In the genomic region with DNA sequence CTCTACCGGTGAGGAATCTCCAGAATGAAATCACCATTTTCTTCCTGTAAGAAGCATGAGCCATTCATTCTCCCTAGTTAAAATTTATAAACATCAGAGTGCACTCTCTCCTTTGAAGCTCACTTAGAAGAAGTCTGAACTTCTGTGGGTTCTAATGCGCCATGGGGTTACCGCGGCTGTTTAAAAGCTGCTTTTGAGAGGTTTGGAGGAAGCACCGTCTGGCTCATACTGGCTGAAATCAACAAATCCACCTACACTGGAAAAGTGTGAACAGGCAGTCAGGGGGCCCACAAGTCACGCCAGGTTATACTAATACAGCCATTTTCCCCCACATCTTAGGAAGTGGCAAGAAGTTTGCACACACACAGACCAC, we compare ENCODE assay signal across 19 mouse cellular contexts. TPM values are rescaled to one million over a fixed set of nuclear protein-coding genes. Genes with fewer than 3 reads are reported as not detected.
DNase-seq lines count a peak whose midpoint lies in the region; ATAC-seq lines count a peak whose summit lies in the region.
"Had no signal": no experiment of that assay in that cellular context is flagged by ENCODE, and none has a peak within 500 bp of the region (broad histone marks: within the 10 kb centered on the region; RNA-seq: fewer than 3 reads in every experiment).

No protein-coding gene starts in this region.

- no peak for DNase-seq in heart, adult 8-10 months (ENCODE audit: low spot score)
- no peak for DNase-seq in limb, embryonic 10.5 days (ENCODE audit: low spot score)
- peak; percentile 55 for DNase-seq in T-cell, adult 2 months (ENCODE audit: low spot score)
- DNase-seq in ovary, postnatal 10 days (ENCODE audit: low spot score), result no peak
- DNase-seq: adrenal gland, postnatal 14 days; kidney, adult 8-10 months; kidney, postnatal 4 days; layer of hippocampus, postnatal 36 days; liver, postnatal 0 days; lung, postnatal 4 days; right cerebral cortex, adult 18-20 months had no signal

- 72% methylated on average over 6 of the region's 6 CpGs for WGBS in heart, embryonic 13.5 days
- 65% methylated on average over 6 of the region's 6 CpGs for WGBS in limb, embryonic 15.5 days
- WGBS in limb, embryonic 10.5 days, result 85% methylated on average over 6 of the region's 6 CpGs

- H3K36me3 ChIP-seq in heart, embryonic 13.5 days, result peaks cover 49% of the 10 kb centered on the region
- H3K36me3 ChIP-seq in limb, embryonic 15.5 days, result peaks cover 31% of the 10 kb centered on the region
- peaks cover 35% of the 10 kb centered on the region for H3K36me3 ChIP-seq in limb, embryonic 10.5 days

- no peak for ATAC-seq in heart, embryonic 13.5 days (ENCODE audit: extremely low read depth, insufficient number of reproducible peaks, low FRiP score, low TSS enrichment)
- ATAC-seq in limb, embryonic 15.5 days (ENCODE audit: insufficient number of reproducible peaks, low FRiP score, low TSS enrichment, low read depth), result no peak
- peak; percentile 17 for ATAC-seq in inflammation-experienced regulatory T-cells, adult 6 months
- no peak for ATAC-seq in granulocyte monocyte progenitor cell, adult 5-6 weeks (replicated peaks; ENCODE audit: poor library complexity, severe bottlenecking)
- ATAC-seq: liver, postnatal 0 days had no signal

- H3K4me1 ChIP-seq in heart, embryonic 13.5 days, result peaks cover 4% of the 10 kb centered on the region; the same call in 1 of the 2 replicates
- peaks cover 8% of the 10 kb centered on the region; the same call in 1 of the 2 replicates for H3K4me1 ChIP-seq in limb, embryonic 15.5 days
- H3K4me1 ChIP-seq in limb, embryonic 10.5 days, result peaks cover 2% of the 10 kb centered on the region; the same call in 1 of the 2 replicates
- H3K4me1 ChIP-seq: embryonic facial prominence, embryonic 12.5 days; midbrain, embryonic 12.5 days had no signal

- H3K4me2 ChIP-seq in heart, embryonic 13.5 days, result no peak overlapping the region
- no peak overlapping the region for H3K4me2 ChIP-seq in limb, embryonic 15.5 days
- H3K4me2 ChIP-seq: embryonic facial prominence, embryonic 12.5 days; midbrain, embryonic 12.5 days had no signal

- no peaks in the 10 kb centered on the region for H3K9me3 ChIP-seq in heart, embryonic 13.5 days
- no peaks in the 10 kb centered on the region for H3K9me3 ChIP-seq in limb, embryonic 15.5 days
- no peaks in the 10 kb centered on the region for H3K9me3 ChIP-seq in limb, embryonic 10.5 days (replicated peaks)
- H3K9me3 ChIP-seq: embryonic facial prominence, embryonic 12.5 days; midbrain, embryonic 12.5 days had no signal

- no peak overlapping the region for H3K4me3 ChIP-seq in heart, embryonic 13.5 days
- no peak overlapping the region for H3K4me3 ChIP-seq in limb, embryonic 15.5 days
- no peak overlapping the region for H3K4me3 ChIP-seq in limb, embryonic 10.5 days
- H3K4me3 ChIP-seq: embryonic facial prominence, embryonic 12.5 days; midbrain, embryonic 12.5 days; myocyte had no signal

- H3K27ac ChIP-seq in heart, embryonic 13.5 days (replicated peaks), result 0 out of 2 replicates have a peak overlapping the region, but pooled peaks have one; percentile 24
- peak overlapping the region; percentile 62; the same call in 1 of the 2 replicates for H3K27ac ChIP-seq in limb, embryonic 15.5 days
- no peak overlapping the region for H3K27ac ChIP-seq in limb, embryonic 10.5 days
- H3K27ac ChIP-seq: embryonic facial prominence, embryonic 12.5 days; midbrain, embryonic 12.5 days had no signal

- H3K27me3 ChIP-seq in heart, embryonic 13.5 days (replicated peaks), result no peaks in the 10 kb centered on the region
- no peaks in the 10 kb centered on the region for H3K27me3 ChIP-seq in limb, embryonic 15.5 days
- no peaks in the 10 kb centered on the region for H3K27me3 ChIP-seq in limb, embryonic 10.5 days (ENCODE audit: low read depth, poor library complexity, severe bottlenecking)
- H3K27me3 ChIP-seq: CH12.LX; embryonic facial prominence, embryonic 12.5 days; midbrain, embryonic 12.5 days had no signal

- H3K9ac ChIP-seq in heart, embryonic 13.5 days, result no peak overlapping the region
- no peak overlapping the region for H3K9ac ChIP-seq in limb, embryonic 15.5 days
- H3K9ac ChIP-seq: embryonic facial prominence, embryonic 12.5 days; liver, postnatal 0 days; midbrain, embryonic 12.5 days had no signal

RNA-seq across cellular contexts. Expression of gene Max, which starts 29.3 kb away (rescaled TPM):
- 6.5 and 7.4 TPM in 2 replicates for polyA plus RNA-seq in heart, embryonic 13.5 days (2015; fragmentation: Nextera tagmentation; extraction: Ambion mirVana)
- 10 to 100 TPM; 59.2 to 86.0 (median 63.7) TPM for total RNA-seq in heart, adult 8-10 months (2022)
- polyA plus RNA-seq in limb, embryonic 15.5 days (2015; fragmentation: Nextera tagmentation; extraction: Ambion mirVana), result 16.7 and 20.1 TPM in 2 replicates
- 11.5 and 12.9 TPM in 2 replicates for polyA plus RNA-seq in limb, embryonic 10.5 days (2016; fragmentation: Nextera tagmentation; extraction: Ambion mirVana)
- polyA plus RNA-seq in inflammation-experienced regulatory T-cells, adult 6 months (2017; shearing (Covaris generic)), result 100 to 1,000 TPM in 1 of 3 experiments, 10 to 100 TPM in 2; 39.5 to 114 (median 83.1) TPM
- 99.0 and 109 TPM in 2 replicates for total RNA-seq in granulocyte monocyte progenitor cell, adult 5-6 weeks (2014; fragmentation: Nextera tagmentation)
- total RNA-seq in granulocyte monocyte progenitor cell, adult 5-6 weeks (2017), result 99.5 and 108 TPM in 2 replicates
